Mouse (Mus musculus) limb, embryonic 15.5 days (tissue): Measurements from ENCODE around the gene Edil3. TPM values are rescaled to one million over a fixed set of nuclear protein-coding genes. Genes with fewer than 3 reads are reported as not detected.
"Not testable (repeated sequence)": the region's sequence is repeated elsewhere in the genome, so short reads cannot be mapped to it uniquely, and the experiment has no call there.

Experiments
- ATAC-seq: fragments of 200-750 bp; cut with Nextera tagmentation; 2 replicates; pipeline ENCODE4 v1.8.0; 2017; ENCODE audit warnings: low read depth, moderate TSS enrichment; ENCODE audit not compliant: insufficient number of reproducible peaks, low FRiP score, low TSS enrichment
- H3K27ac ChIP-seq: fragments of 300-500 bp; sonication (generic); 2 replicates; pipeline ENCODE4 v1.5.1; 2015; ENCODE audit warnings: moderate library complexity, mild to moderate bottlenecking, inconsistent platforms
- H3K27me3 ChIP-seq: fragments of 300-500 bp; sonication (generic); 2 replicates; pipeline ENCODE4 v1.6.1; 2015; ENCODE audit warnings: inconsistent platforms
- H3K36me3 ChIP-seq: fragments of 300-500 bp; sonication (generic); 2 replicates; pipeline ENCODE4 v1.6.1; 2015; ENCODE audit warnings: inconsistent platforms
- H3K4me1 ChIP-seq: fragments of 300-500 bp; sonication (generic); 2 replicates; pipeline ENCODE4 v1.6.1; 2015; ENCODE audit warnings: inconsistent platforms
- H3K4me2 ChIP-seq: fragments of 300-500 bp; sonication (generic); 2 replicates; pipeline ENCODE4 v1.6.1; 2015; ENCODE audit warnings: mild to moderate bottlenecking, inconsistent platforms
- H3K4me3 ChIP-seq: fragments of 300-500 bp; sonication (generic); 2 replicates; pipeline ENCODE4 v1.5.1; 2015; ENCODE audit warnings: mild to moderate bottlenecking, inconsistent platforms
- H3K9ac ChIP-seq: fragments of 300-500 bp; sonication (generic); 2 replicates; pipeline ENCODE4 v1.6.1; 2015; ENCODE audit warnings: inconsistent platforms
- H3K9me3 ChIP-seq: fragments of 300-500 bp; sonication (generic); 2 replicates; pipeline ENCODE4 v1.6.1; 2016; ENCODE audit warnings: inconsistent platforms
- WGBS: fragments of 180-500 bp; shearing (Covaris S2); methylation state at CpG from one replicate; pipeline ENCODE4 v1.1.7; 2015; 5-methylcytosine and 5-hydroxymethylcytosine counted together
- polyA plus RNA-seq: library from polyadenylated mRNA; unstranded; fragments of >200 nt; fragmentation: Nextera tagmentation; extraction: Ambion mirVana; gene quantifications from 2 replicates; pipeline ENCODE4 v1.2.1, GENCODE M21; 2015

Gene Edil3
- polyA plus RNA-seq, 1 experiment from 2014 or later: 10.5 TPM

GRCm38 (mm10) chr13:89012500-89012899, 191.2 kb downstream of the Edil3 start:
- Histone ChIP-seq H3K4me3 (no peak overlapping the region), H3K9me3 (no peaks in the 10 kb centered on the region), H3K27me3 (no peaks in the 10 kb centered on the region), H3K4me2 (no peak overlapping the region), H3K27ac (no peak overlapping the region), H3K4me1 (no peaks in the 10 kb centered on the region), H3K9ac (no peak overlapping the region), H3K36me3 (no peaks in the 10 kb centered on the region)
- no peak for ATAC-seq

GRCm38 (mm10) chr13:89029817-89030539, 208.7 kb downstream of the Edil3 start:
- WGBS: 49% methylated on average over 3 of the region's 3 CpGs
- Histone ChIP-seq H3K4me2 (no peak overlapping the region), H3K9me3 (no peaks in the 10 kb centered on the region; the same call in 1 of the 2 replicates), H3K9ac (no peak overlapping the region), H3K27me3 (no peaks in the 10 kb centered on the region), H3K4me3 (no peak overlapping the region), H3K36me3 (no peaks in the 10 kb centered on the region), H3K4me1 (no peaks in the 10 kb centered on the region), H3K27ac (no peak overlapping the region)
- no peak for ATAC-seq

- no peak overlapping the region for H3K27ac ChIP-seq
- no peak overlapping the region for H3K4me2 ChIP-seq
- H3K36me3 ChIP-seq: no peaks in the 10 kb centered on the region
- H3K9me3 ChIP-seq: no peaks in the 10 kb centered on the region
- H3K4me3 ChIP-seq: no peak overlapping the region
- no peak overlapping the region for H3K9ac ChIP-seq
- no peak for ATAC-seq
- no peaks in the 10 kb centered on the region for H3K4me1 ChIP-seq
- no peaks in the 10 kb centered on the region for H3K27me3 ChIP-seq
- 42% methylated on average over 2 of the region's 2 CpGs for WGBS
Observed at GRCm38 (mm10) chr13:89035711-89036110, 214.4 kb downstream of the Edil3 start.

- 87% methylated on average over 1 of the region's 1 CpGs for WGBS
- no peaks in the 10 kb centered on the region for H3K9me3 ChIP-seq
- no peaks in the 10 kb centered on the region for H3K4me1 ChIP-seq
- no peak overlapping the region for H3K9ac ChIP-seq
- H3K4me2 ChIP-seq: no peak overlapping the region
- H3K4me3 ChIP-seq: no peak overlapping the region
- no peak for ATAC-seq
- no peaks in the 10 kb centered on the region for H3K27me3 ChIP-seq
- H3K27ac ChIP-seq: no peak overlapping the region
- H3K36me3 ChIP-seq: no peaks in the 10 kb centered on the region
Observed at GRCm38 (mm10) chr13:89041495-89041894, 220.2 kb downstream of the Edil3 start.

- H3K4me1 ChIP-seq, H3K4me2 ChIP-seq, H3K27me3 ChIP-seq, H3K36me3 ChIP-seq, ATAC-seq, H3K9ac ChIP-seq, H3K9me3 ChIP-seq, H3K27ac ChIP-seq, H3K4me3 ChIP-seq: not testable (repeated sequence)
Observed at GRCm38 (mm10) chr13:89070132-89070531, 248.9 kb downstream of the Edil3 start.

- Histone ChIP-seq H3K27me3 (no peaks in the 10 kb centered on the region), H3K9ac (no peak overlapping the region), H3K36me3 (no peaks in the 10 kb centered on the region), H3K9me3 (no peaks in the 10 kb centered on the region), H3K4me1 (no peaks in the 10 kb centered on the region), H3K4me3 (no peak overlapping the region), H3K27ac (no peak overlapping the region), H3K4me2 (no peak overlapping the region)
- WGBS: 89% methylated on average over 1 of the region's 1 CpGs
- ATAC-seq: no peak
Observed at GRCm38 (mm10) chr13:89076212-89076611, 254.9 kb downstream of the Edil3 start.

GRCm38 (mm10) chr13:89105889-89106288, 284.6 kb downstream of the Edil3 start:
- Histone ChIP-seq H3K27me3 (no peaks in the 10 kb centered on the region), H3K4me3 (no peak overlapping the region), H3K9ac (no peak overlapping the region), H3K9me3 (no peaks in the 10 kb centered on the region), H3K4me1 (no peaks in the 10 kb centered on the region), H3K36me3 (no peaks in the 10 kb centered on the region), H3K27ac (no peak overlapping the region), H3K4me2 (no peak overlapping the region)
- WGBS: 63% methylated on average over 1 of the region's 1 CpGs
- no peak for ATAC-seq

- H3K4me2 ChIP-seq: no peak overlapping the region
- no peaks in the 10 kb centered on the region for H3K36me3 ChIP-seq
- no peaks in the 10 kb centered on the region; the same call in 1 of the 2 replicates for H3K4me1 ChIP-seq
- ATAC-seq: no peak
- H3K27ac ChIP-seq: no peak overlapping the region
- no peaks in the 10 kb centered on the region for H3K27me3 ChIP-seq
- H3K9me3 ChIP-seq: no peaks in the 10 kb centered on the region
- WGBS: 33% methylated on average over 2 of the region's 2 CpGs
- no peak overlapping the region for H3K9ac ChIP-seq
- no peak overlapping the region for H3K4me3 ChIP-seq
Observed at GRCm38 (mm10) chr13:89117551-89117950, 296.3 kb downstream of the Edil3 start.

- no peaks in the 10 kb centered on the region; the same call in 1 of the 2 replicates for H3K4me1 ChIP-seq
- no peaks in the 10 kb centered on the region for H3K9me3 ChIP-seq
- H3K27ac ChIP-seq: no peak overlapping the region
- H3K4me2 ChIP-seq: no peak overlapping the region
- 68% methylated on average over 8 of the region's 8 CpGs for WGBS
- ATAC-seq: no peak
- no peaks in the 10 kb centered on the region for H3K27me3 ChIP-seq
- no peaks in the 10 kb centered on the region for H3K36me3 ChIP-seq
- H3K9ac ChIP-seq: no peak overlapping the region
- H3K4me3 ChIP-seq: no peak overlapping the region
Observed at GRCm38 (mm10) chr13:89119809-89120208, 298.5 kb downstream of the Edil3 start.

- Histone ChIP-seq H3K9ac (no peak overlapping the region), H3K9me3 (no peaks in the 10 kb centered on the region), H3K36me3 (no peaks in the 10 kb centered on the region), H3K27ac (no peak overlapping the region), H3K4me2 (no peak overlapping the region), H3K4me1 (no peaks in the 10 kb centered on the region; the same call in 1 of the 2 replicates), H3K4me3 (no peak overlapping the region), H3K27me3 (no peaks in the 10 kb centered on the region)
- 72% methylated on average over 6 of the region's 6 CpGs for WGBS
- no peak for ATAC-seq
Observed at GRCm38 (mm10) chr13:89122511-89123253, 301.4 kb downstream of the Edil3 start.

- no peak overlapping the region for H3K4me2 ChIP-seq
- no peak overlapping the region for H3K4me3 ChIP-seq
- no peaks in the 10 kb centered on the region for H3K27me3 ChIP-seq
- no peak overlapping the region for H3K9ac ChIP-seq
- ATAC-seq: no peak
- no peak overlapping the region for H3K27ac ChIP-seq
- WGBS: 90% methylated on average over 5 of the region's 5 CpGs
- H3K36me3 ChIP-seq: no peaks in the 10 kb centered on the region
- no peaks in the 10 kb centered on the region; the same call in 1 of the 2 replicates for H3K4me1 ChIP-seq
- H3K9me3 ChIP-seq: no peaks in the 10 kb centered on the region
Observed at GRCm38 (mm10) chr13:89123396-89123795, 302.1 kb downstream of the Edil3 start.

GRCm38 (mm10) chr13:89146056-89146547, 324.8 kb downstream of the Edil3 start:
- H3K27ac ChIP-seq: peak overlapping the region; percentile 61
- 57% methylated on average over 4 of the region's 4 CpGs for WGBS
- H3K27me3 ChIP-seq: no peaks in the 10 kb centered on the region

More at GRCm38 (mm10) chr13:89146056-89146547, 324.8 kb downstream of the Edil3 start:
- no peak overlapping the region for H3K4me3 ChIP-seq
- no peaks in the 10 kb centered on the region for H3K36me3 ChIP-seq
- H3K4me2 ChIP-seq: no peak overlapping the region
- ATAC-seq: peak; percentile 74
- H3K9ac ChIP-seq: no peak overlapping the region
- no peaks in the 10 kb centered on the region for H3K9me3 ChIP-seq
- no peaks in the 10 kb centered on the region for H3K4me1 ChIP-seq
